Mouse (Mus musculus) thymus, postnatal 0 days (tissue): ENCODE data around the gene Scn4b. TPM values are rescaled to one million over a fixed set of nuclear protein-coding genes. Genes with fewer than 3 reads are reported as not detected.

Experiments used
- DNase-seq: peaks from one replicate; pipeline ENCODE4 v3.0.0-alpha.2; 2015; ENCODE audit warnings: low spot score
- polyA plus RNA-seq: library from polyadenylated mRNA; unstranded; fragments of >200 nt; fragmentation: Nextera tagmentation; extraction: Ambion mirVana; gene quantifications from 2 replicates; pipeline ENCODE4 v1.2.1, GENCODE M21; 2015

The Scn4b gene
- polyA plus RNA-seq, 1 experiment from 2014 or later, result 9.1 TPM

GRCm38 (mm10) chr9:45188570-45189563 is 50.7 kb downstream of the Scn4b start:
- DNase-seq, result peak; percentile 87

GRCm38 (mm10) chr9:45189661-45190174 is 51.5 kb downstream of the Scn4b start:
- no peak for DNase-seq

- DNase-seq, result no peak
Observed at GRCm38 (mm10) chr9:45195468-45195867, 57.3 kb downstream of the Scn4b start.

- DNase-seq, result peak; percentile 73
Observed at GRCm38 (mm10) chr9:45196125-45196830, 58.1 kb downstream of the Scn4b start.

GRCm38 (mm10) chr9:45197549-45197948 is 59.4 kb downstream of the Scn4b start:
- no peak for DNase-seq

DNA sequence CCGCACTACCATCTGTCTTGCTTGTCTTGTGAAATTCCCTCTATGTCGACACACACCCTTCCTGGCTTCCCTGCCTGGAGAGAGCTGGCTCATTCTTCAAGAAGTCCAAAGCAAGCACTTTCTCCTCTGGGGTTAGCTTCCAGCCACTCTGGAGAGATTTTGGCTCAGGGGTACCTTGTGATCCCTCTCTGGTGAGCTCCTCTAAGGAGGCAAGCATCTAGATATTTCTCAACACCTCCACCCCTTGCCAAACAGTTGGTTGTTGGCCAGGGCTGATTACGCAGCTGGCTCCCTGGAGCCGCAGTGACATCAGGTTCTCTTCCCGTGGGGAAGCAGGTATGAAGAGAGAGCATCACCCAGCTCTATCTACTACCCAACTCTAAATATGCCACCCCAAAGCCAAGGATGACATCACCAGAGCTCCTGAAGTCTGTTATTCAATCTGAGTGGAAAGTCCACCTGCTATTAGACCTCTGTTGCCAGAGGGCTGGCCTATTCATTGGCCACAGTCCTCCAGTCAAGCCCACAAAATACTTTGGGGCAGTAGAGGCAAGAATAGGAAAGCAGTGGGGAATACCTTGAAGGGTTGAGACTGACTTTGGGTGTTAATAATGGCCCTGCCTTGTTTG is 63.2 kb downstream of the Scn4b start:
- DNase-seq, result no peak

DNA sequence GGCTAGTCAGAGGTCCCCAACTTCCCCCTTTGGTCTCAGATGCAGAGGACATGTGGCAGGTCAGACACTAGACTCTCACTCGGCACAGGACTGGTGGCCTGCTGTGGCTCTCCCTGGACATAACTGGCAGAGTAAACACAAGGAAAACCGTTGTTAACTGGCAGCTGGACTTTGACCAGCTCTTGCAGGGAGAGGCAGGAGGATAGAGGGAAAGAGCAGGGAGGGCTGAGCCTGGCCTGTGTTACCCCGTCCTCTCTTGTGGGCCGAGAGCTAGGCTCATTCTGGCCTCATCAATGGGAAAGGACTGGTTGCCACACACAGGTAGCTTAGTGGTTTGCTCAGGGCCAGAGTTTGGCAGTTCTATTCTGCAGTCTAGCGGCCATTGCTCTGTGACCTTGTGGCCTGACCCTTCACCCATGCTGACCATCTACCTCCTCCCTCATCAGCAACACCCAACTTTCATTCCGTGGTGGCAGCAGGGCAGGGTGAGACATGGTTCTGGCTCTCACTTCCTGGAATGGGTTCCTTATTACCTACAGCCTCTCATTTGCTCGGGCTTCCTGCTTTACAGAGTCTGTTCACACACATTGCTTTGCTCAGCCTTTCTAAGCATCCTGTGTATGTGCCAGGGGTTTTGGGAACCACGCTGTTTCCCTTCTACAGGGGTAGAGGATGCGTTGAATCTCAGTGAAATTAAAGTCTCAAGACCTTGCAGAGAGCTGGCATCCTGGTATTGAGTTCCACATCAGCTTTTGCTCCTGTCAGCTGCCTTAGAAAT is 64.0 kb downstream of the Scn4b start:
- no peak for DNase-seq

Other genes with a start within 250 kb of the Scn4b start
- 971 and 1,014 TPM in 2 replicates for gene Atp5l, start 217.7 kb upstream of the Scn4b start, polyA plus RNA-seq
- gene Ube4a, start 172.8 kb upstream of the Scn4b start, polyA plus RNA-seq, result 18.6 and 19.5 TPM in 2 replicates
- gene Cd3g, start 158.0 kb upstream of the Scn4b start, polyA plus RNA-seq, result 973 and 1,015 TPM in 2 replicates
- 485 and 511 TPM in 2 replicates for gene Cd3d, start 156.6 kb upstream of the Scn4b start, polyA plus RNA-seq
- gene Cd3e, start 128.8 kb upstream of the Scn4b start, polyA plus RNA-seq, result 511 and 576 TPM in 2 replicates
- gene Mpzl2, start 98.6 kb upstream of the Scn4b start, polyA plus RNA-seq, result 5.9 and 7.4 TPM in 2 replicates
- 7.7 and 8.9 TPM in 2 replicates for gene Mpzl3, start 83.2 kb upstream of the Scn4b start, polyA plus RNA-seq
- gene Jaml, start 59.2 kb upstream of the Scn4b start, polyA plus RNA-seq, result 7.2 and 8.1 TPM in 2 replicates
- gene Scn2b, start 20.6 kb upstream of the Scn4b start, polyA plus RNA-seq, result 5.4 and 6.6 TPM in 2 replicates
- gene BC049352, start 43.6 kb downstream of the Scn4b start, polyA plus RNA-seq, result 0.57 and 0.82 TPM in 2 replicates
- gene Tmprss4, start 65.7 kb downstream of the Scn4b start, polyA plus RNA-seq, result 3.6 and 4.9 TPM in 2 replicates
- gene Il10ra, start 130.8 kb downstream of the Scn4b start, polyA plus RNA-seq, result 6.0 and 6.6 TPM in 2 replicates
- gene Tmprss13, start 180.7 kb downstream of the Scn4b start, polyA plus RNA-seq, result 0.18 and 0.33 TPM in 2 replicates
- 3.6 and 4.3 TPM in 2 replicates for gene Fxyd6, start 231.8 kb downstream of the Scn4b start, polyA plus RNA-seq